Mouse (Mus musculus) neural tube, embryonic 11.5 days (tissue): ENCODE measurements at regions not wholly inside any gene's neighbourhood (a gene's known extent, or its start where the extent isn't known, plus 50 kb on each side); places are given as distances from the start of the nearest gene placed in this dataset.

ENCODE experiments used
- ATAC-seq: fragments of 200-750 bp; cut with Nextera tagmentation; 2 replicates; pipeline ENCODE4 v1.8.0; 2017; ENCODE audit warnings: moderate number of reproducible peaks, mild to moderate bottlenecking, moderate TSS enrichment, moderate library complexity; ENCODE audit not compliant: insufficient read depth, low FRiP score, low TSS enrichment
- DNase-seq: peaks from one replicate; pipeline ENCODE4 v3.0.0-alpha.2; 2015; ENCODE audit warnings: low spot score
- H3K27ac ChIP-seq: fragments of 300-500 bp; sonication (generic); 2 replicates; pipeline ENCODE4 v1.5.1; 2014; ENCODE audit warnings: low read depth, mild to moderate bottlenecking, low read length
- H3K27me3 ChIP-seq: fragments of 300-500 bp; sonication (generic); 2 replicates; pipeline ENCODE4 v1.6.1; 2014; ENCODE audit warnings: mild to moderate bottlenecking, low read length, mixed read lengths; ENCODE audit not compliant: control insufficient read depth, insufficient read depth
- H3K36me3 ChIP-seq: fragments of 300-500 bp; sonication (generic); 2 replicates; pipeline ENCODE4 v1.6.1; 2014; ENCODE audit warnings: mild to moderate bottlenecking, low read length, moderate library complexity, mixed read lengths; ENCODE audit not compliant: control insufficient read depth, insufficient read depth
- H3K4me1 ChIP-seq: fragments of 300-500 bp; sonication (generic); 2 replicates; pipeline ENCODE4 v1.6.1; 2014; ENCODE audit warnings: low read length, mixed read lengths; ENCODE audit not compliant: control insufficient read depth, insufficient read depth
- H3K4me2 ChIP-seq: fragments of 300-500 bp; sonication (generic); 2 replicates; pipeline ENCODE4 v1.6.1; 2014; ENCODE audit warnings: low read depth, mild to moderate bottlenecking, moderate library complexity
- H3K4me3 ChIP-seq: fragments of 300-500 bp; sonication (generic); 2 replicates; pipeline ENCODE4 v1.5.1; 2014; ENCODE audit warnings: low read depth, low read length
- H3K9ac ChIP-seq: fragments of 300-500 bp; sonication (generic); 2 replicates; pipeline ENCODE4 v1.6.1; 2014; ENCODE audit warnings: mild to moderate bottlenecking, low read length
- H3K9me3 ChIP-seq: fragments of 300-500 bp; sonication (generic); 2 replicates; pipeline ENCODE4 v1.6.1; 2016; ENCODE audit warnings: low read length; ENCODE audit not compliant: control insufficient read depth
- WGBS: fragments of 180-500 bp; shearing (Covaris S2); extraction: QIAGEN DNeasy Blood & Tissue Kit; methylation state at CpG from one replicate; pipeline ENCODE4 v1.1.7; 2014; 5-methylcytosine and 5-hydroxymethylcytosine counted together

DNA sequence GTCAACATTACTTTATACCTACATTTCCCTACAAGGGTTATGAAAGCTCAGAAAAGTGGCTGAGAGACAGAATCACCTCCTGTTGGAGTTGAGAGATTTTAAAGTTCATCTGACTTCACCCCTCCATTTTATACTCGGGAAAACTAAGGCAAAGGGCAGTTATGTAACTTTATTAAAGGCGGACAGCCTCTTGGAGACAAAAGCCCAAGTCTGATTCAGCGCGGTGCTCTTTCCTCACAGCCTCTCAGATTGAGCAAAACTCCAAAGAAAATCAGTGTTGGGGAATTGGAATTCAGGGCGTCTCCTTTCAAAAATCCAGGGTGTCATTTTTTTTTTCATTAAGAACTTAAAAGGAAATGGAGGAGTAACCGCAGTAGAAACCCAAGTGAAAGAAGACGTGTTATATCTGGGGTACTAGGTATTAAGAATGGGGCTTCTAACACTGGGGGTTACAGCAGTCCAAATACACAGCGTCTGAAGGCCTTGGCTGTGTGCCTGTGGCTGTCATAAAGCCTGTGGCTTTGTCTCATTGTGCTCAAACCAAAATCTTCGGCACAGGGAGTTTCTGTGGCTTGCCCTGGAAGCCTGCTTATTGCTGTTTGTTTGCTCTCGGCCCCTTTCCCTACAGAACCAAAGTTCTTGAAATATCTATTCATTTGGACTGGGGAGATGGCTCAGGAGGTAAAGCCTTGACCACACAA, 137.7 kb upstream of the Mkln1 start:
- Histone ChIP-seq H3K4me2 (no peak overlapping the region), H3K9ac (no peak overlapping the region), H3K27ac (no peak overlapping the region), H3K36me3 (no peaks in the 10 kb centered on the region), H3K9me3 (no peaks in the 10 kb centered on the region), H3K4me1 (no peaks in the 10 kb centered on the region), H3K27me3 (no peaks in the 10 kb centered on the region), H3K4me3 (no peak overlapping the region)
- ATAC-seq: no peak
- 85% methylated on average over 10 of the region's 10 CpGs for WGBS
- no peak for DNase-seq

GRCm38 (mm10) chr6:31261797-31262540, 136.6 kb upstream of the Mkln1 start:
- DNase-seq: no peak
- Histone ChIP-seq H3K27me3 (no peaks in the 10 kb centered on the region), H3K9me3 (no peaks in the 10 kb centered on the region), H3K4me2 (no peak overlapping the region), H3K36me3 (no peaks in the 10 kb centered on the region), H3K4me1 (no peaks in the 10 kb centered on the region), H3K4me3 (no peak overlapping the region), H3K27ac (no peak overlapping the region), H3K9ac (no peak overlapping the region)
- 91% methylated on average over 15 of the region's 15 CpGs for WGBS
- no peak for ATAC-seq

GRCm38 (mm10) chr6:31262651-31263050, 135.9 kb upstream of the Mkln1 start:
- Histone ChIP-seq H3K27me3 (no peaks in the 10 kb centered on the region), H3K36me3 (no peaks in the 10 kb centered on the region), H3K4me2 (no peak overlapping the region), H3K27ac (no peak overlapping the region), H3K4me3 (no peak overlapping the region), H3K4me1 (no peaks in the 10 kb centered on the region), H3K9me3 (no peaks in the 10 kb centered on the region), H3K9ac (no peak overlapping the region)
- ATAC-seq (no peak), DNase-seq (no peak)
- 88% methylated on average over 8 of the region's 8 CpGs for WGBS

DNA sequence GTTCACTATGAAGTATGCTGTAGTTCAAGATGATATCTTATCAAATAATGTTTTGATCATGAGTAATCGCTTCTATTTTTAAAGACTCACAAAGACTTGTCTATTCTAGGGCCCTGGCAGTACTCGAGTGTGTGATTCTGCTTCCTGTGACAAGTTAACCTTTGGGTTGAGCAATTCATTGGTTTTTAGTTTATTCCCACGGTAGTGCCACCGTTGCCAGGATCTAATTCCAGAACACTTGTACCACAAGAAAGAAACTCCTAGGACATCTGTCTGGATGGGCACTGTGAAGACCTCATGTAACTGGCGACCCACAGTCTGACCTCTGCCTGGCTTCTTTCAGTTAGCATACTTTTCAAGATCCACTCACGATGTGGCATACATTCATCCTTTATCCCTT, 134.7 kb upstream of the Mkln1 start:
- Histone ChIP-seq H3K9me3 (no peaks in the 10 kb centered on the region), H3K4me1 (no peaks in the 10 kb centered on the region), H3K9ac (no peak overlapping the region), H3K4me2 (no peak overlapping the region), H3K4me3 (no peak overlapping the region), H3K36me3 (no peaks in the 10 kb centered on the region), H3K27me3 (no peaks in the 10 kb centered on the region), H3K27ac (no peak overlapping the region)
- DNase-seq (no peak), ATAC-seq (no peak)
- 95% methylated on average over 6 of the region's 6 CpGs for WGBS

- Histone ChIP-seq H3K9ac (no peak overlapping the region), H3K27me3 (no peaks in the 10 kb centered on the region), H3K27ac (no peak overlapping the region), H3K9me3 (no peaks in the 10 kb centered on the region), H3K4me2 (no peak overlapping the region), H3K4me3 (no peak overlapping the region), H3K4me1 (no peaks in the 10 kb centered on the region), H3K36me3 (no peaks in the 10 kb centered on the region)
- DNase-seq (no peak), ATAC-seq (no peak)
- WGBS: 66% methylated on average over 17 of the region's 17 CpGs
Measured at GRCm38 (mm10) chr6:31266441-31267040, 132.0 kb upstream of the Mkln1 start.

- Histone ChIP-seq H3K27ac (no peak overlapping the region), H3K9me3 (no peaks in the 10 kb centered on the region), H3K36me3 (no peaks in the 10 kb centered on the region), H3K27me3 (no peaks in the 10 kb centered on the region), H3K9ac (no peak overlapping the region), H3K4me2 (no peak overlapping the region), H3K4me1 (no peaks in the 10 kb centered on the region), H3K4me3 (no peak overlapping the region)
- no peak for ATAC-seq
- no peak for DNase-seq
- 83% methylated on average over 2 of the region's 2 CpGs for WGBS
Measured at GRCm38 (mm10) chr6:31268057-31268456, 130.5 kb upstream of the Mkln1 start.

- Histone ChIP-seq H3K4me3 (no peak overlapping the region), H3K4me2 (no peak overlapping the region), H3K4me1 (no peaks in the 10 kb centered on the region), H3K9me3 (no peaks in the 10 kb centered on the region), H3K27me3 (no peaks in the 10 kb centered on the region), H3K9ac (no peak overlapping the region), H3K27ac (no peak overlapping the region), H3K36me3 (no peaks in the 10 kb centered on the region)
- DNase-seq: no peak
- 55% methylated on average over 5 of the region's 5 CpGs for WGBS
- ATAC-seq: no peak
Measured at GRCm38 (mm10) chr6:31273816-31274215, 124.7 kb upstream of the Mkln1 start.

GRCm38 (mm10) chr6:31274236-31274635, 124.3 kb upstream of the Mkln1 start:
- Histone ChIP-seq H3K9me3 (no peaks in the 10 kb centered on the region), H3K27ac (no peak overlapping the region), H3K9ac (no peak overlapping the region), H3K36me3 (no peaks in the 10 kb centered on the region), H3K4me1 (no peaks in the 10 kb centered on the region), H3K27me3 (no peaks in the 10 kb centered on the region), H3K4me2 (no peak overlapping the region), H3K4me3 (no peak overlapping the region)
- DNase-seq (no peak), ATAC-seq (no peak)
- WGBS: 20% methylated on average over 11 of the region's 11 CpGs

DNA sequence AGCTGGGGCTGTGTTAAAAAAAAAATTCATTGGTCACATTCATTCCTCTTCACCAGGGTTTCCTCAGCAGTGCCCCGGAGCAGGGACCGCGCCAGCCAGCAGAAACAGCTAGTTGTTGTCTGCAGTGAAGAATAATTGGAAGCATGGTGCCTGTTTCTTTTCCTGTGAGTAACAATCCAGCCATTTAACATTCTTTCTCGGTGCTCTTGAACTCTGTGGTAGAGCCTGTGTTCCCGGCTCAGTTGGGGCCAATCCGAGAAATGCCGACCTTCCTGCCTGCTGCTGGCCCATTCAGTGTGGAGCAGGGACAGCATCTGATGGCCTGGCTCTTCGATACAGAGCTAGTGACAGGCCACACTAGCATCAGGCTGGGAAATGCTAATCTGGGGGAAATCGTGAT, 120.7 kb upstream of the Mkln1 start:
- ATAC-seq: no peak
- WGBS: 69% methylated on average over 9 of the region's 9 CpGs
- H3K4me1 ChIP-seq: no peaks in the 10 kb centered on the region
- no peak overlapping the region for H3K27ac ChIP-seq
- peak; percentile 14 for DNase-seq
- H3K9me3 ChIP-seq: no peaks in the 10 kb centered on the region
- no peaks in the 10 kb centered on the region for H3K27me3 ChIP-seq
- no peak overlapping the region for H3K9ac ChIP-seq
- no peaks in the 10 kb centered on the region for H3K36me3 ChIP-seq
- no peak overlapping the region for H3K4me2 ChIP-seq
- no peak overlapping the region for H3K4me3 ChIP-seq
